Mouse (Mus musculus): ENCODE data around the gene Rnf11.

DNA sequence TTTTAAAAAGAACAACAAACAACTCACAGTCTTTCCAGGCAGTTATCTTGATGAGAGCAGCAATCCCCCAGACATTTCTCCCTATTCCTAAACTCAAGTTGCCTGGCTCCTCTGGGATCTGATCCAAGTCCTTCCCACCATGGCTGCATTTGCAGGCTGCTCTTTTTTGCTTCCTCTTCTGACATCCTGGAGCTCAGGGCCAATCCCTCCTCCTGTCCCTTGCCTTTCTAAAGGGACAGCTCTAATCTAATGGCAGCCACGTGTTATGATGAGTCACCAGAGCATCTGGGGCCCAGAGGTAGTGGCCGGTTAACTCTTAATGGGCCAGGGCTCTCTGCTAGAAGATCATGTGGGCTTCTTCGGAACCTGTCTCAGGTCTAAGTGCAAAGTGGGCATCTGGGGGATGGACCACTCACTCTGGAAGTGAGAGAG is 78.5 kb downstream of the Rnf11 start:
- TF ChIP-seq CTCF (IDR thresholded peaks at IDR 0.05; ENCODE audit: control insufficient read depth, insufficient read depth, low read length): no peak
- no peak for TF ChIP-seq POLR2A (IDR thresholded peaks at IDR 0.05; ENCODE audit: borderline replicate concordance, control insufficient read depth, low read depth, low read length)
